Mouse (Mus musculus) G1E (cell line): ENCODE measurements at regions not wholly inside any gene's neighbourhood (a gene's known extent, or its start where the extent isn't known, plus 50 kb on each side); places are given as distances from the start of the nearest gene placed in this dataset.

Experiments
- CTCF ChIP-seq: IDR thresholded peaks from 2 replicates; pipeline ENCODE4 v1.5.1; 2012; ENCODE audit warnings: low read depth, low read length, inconsistent platforms, mixed read lengths
- GATA1 ChIP-seq: IDR thresholded peaks from 2 replicates; pipeline ENCODE4 v1.6.1; 2012; ENCODE audit warnings: borderline replicate concordance, low read length, inconsistent platforms, mixed read lengths
- POLR2AphosphoS5 ChIP-seq: IDR thresholded peaks from 2 replicates; pipeline ENCODE4 v1.6.1; 2012; ENCODE audit warnings: low read depth, low read length, inconsistent platforms; ENCODE audit not compliant: insufficient replicate concordance
- TAL1 ChIP-seq: conservative IDR thresholded peaks from 2 replicates; pipeline ENCODE4 v1.6.1; 2012; ENCODE audit warnings: low read depth, low read length, inconsistent platforms, mixed read lengths

DNA sequence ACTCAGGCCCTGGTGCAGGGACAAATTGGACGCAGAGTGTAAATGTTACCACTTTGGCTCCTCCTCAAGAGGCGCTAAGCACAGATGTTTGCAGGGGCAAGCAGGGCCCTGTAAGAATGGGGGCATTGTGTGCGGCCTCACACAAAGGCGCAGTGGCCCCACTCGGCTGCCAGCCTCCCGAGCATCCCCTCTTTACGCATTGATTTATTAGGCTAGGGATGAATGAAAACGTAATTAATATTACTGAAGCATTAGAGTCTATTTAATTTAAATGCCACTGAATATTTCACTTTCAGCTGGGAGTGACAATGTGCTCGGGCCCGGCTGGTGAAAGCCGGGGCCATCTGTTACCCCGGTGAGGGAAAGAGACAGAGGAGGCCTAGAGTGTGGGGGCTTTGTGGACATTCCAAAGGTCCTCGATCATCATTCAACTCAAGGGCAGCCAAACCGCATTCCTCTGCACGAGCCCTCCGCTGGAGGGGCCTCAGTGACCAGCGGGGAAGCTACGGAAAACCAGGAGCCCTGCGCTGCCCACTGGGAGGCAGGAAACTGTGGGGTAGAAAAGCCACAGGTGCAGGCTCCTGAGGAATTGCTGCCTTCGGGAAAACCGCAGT is 56.5 kb upstream of the Pax6 start:
- TF ChIP-seq CTCF (no peak), TAL1 (no peak), GATA1 (no peak), POLR2AphosphoS5 (no peak)
